Mouse (Mus musculus) left cerebral cortex, adult 2 months (tissue): Measurements from ENCODE around the gene Khdc1b. TPM values are rescaled to one million over a fixed set of nuclear protein-coding genes. Genes with fewer than 3 reads are reported as not detected.

ENCODE experiments used
- DNase-seq, 2 experiments: peaks; one replicate each; pipeline ENCODE4 v3.0.0; 2021 to 2022; ENCODE audit warnings: low spot score in 2 of 2, mixed read lengths in 1 of 2; ENCODE audit errors: extremely low spot score in 1 of 2
- H3K27ac ChIP-seq: fragments of 200-600 bp; 2 replicates; pipeline ENCODE4 v1.8.1; 2022
- H3K4me3 ChIP-seq: fragments of 200-600 bp; 2 replicates; pipeline ENCODE4 v1.8.1; 2022
- CTCF ChIP-seq: fragments of 200-600 bp; IDR thresholded peaks from 2 replicates; pipeline ENCODE4 v1.8.1; 2022; ENCODE audit warnings: antibody characterized with exemption, mild to moderate bottlenecking, moderate library complexity
- intact Hi-C: fragments of 180-260 bp; cut with DNase I; formaldehyde crosslinking; loops from one replicate; pipeline ENCODE4 v1.15.1; 2025
- total RNA-seq, 2 experiments: library from RNA; stranded (reverse); gene quantifications; 2 replicates each; pipeline ENCODE4 v1.2.3; 2021

Gene Khdc1b
- total RNA-seq, 2 experiments from 2014 or later = not detected

- H3K4me3 ChIP-seq = no peak overlapping the region
- H3K27ac ChIP-seq = no peak overlapping the region
- DNase-seq = peak in 1 of 2 experiments; percentile 42
- intact Hi-C loops = loop anchor here (10.0 kb wide), 1 partner anchor 135 kb away; no protein-coding TSS in a partner anchor
- peak; percentile 56 for TF ChIP-seq CTCF
Observed at GRCm38 (mm10) chr1:21419370-21419769, 36.0 kb downstream of the Khdc1b start.

- no peak for TF ChIP-seq CTCF
- no peak for DNase-seq
- Histone ChIP-seq H3K4me3 (no peak overlapping the region), H3K27ac (no peak overlapping the region)
- intact Hi-C loops = no loop called here
Observed at GRCm38 (mm10) chr1:21425654-21426053, 42.3 kb downstream of the Khdc1b start.

- Histone ChIP-seq H3K27ac (no peak overlapping the region), H3K4me3 (no peak overlapping the region)
- intact Hi-C loops = no loop called here
- no peak for TF ChIP-seq CTCF
- no peak for DNase-seq
Observed at GRCm38 (mm10) chr1:21428079-21428478, 44.7 kb downstream of the Khdc1b start.

- H3K4me3 ChIP-seq = no peak overlapping the region
- intact Hi-C loops = no loop called here
- DNase-seq = no peak
- TF ChIP-seq CTCF = no peak
- H3K27ac ChIP-seq = no peak overlapping the region
Observed at GRCm38 (mm10) chr1:21431666-21432065, 48.3 kb downstream of the Khdc1b start.

- H3K27ac ChIP-seq = no peak overlapping the region
- intact Hi-C loops = no loop called here
- no peak for TF ChIP-seq CTCF
- H3K4me3 ChIP-seq = no peak overlapping the region
- no peak for DNase-seq
Observed at GRCm38 (mm10) chr1:21434853-21435252, 51.5 kb downstream of the Khdc1b start.

Other genes with a start within 250 kb of the Khdc1b start
- 10 to 100 TPM; 46.6 to 47.4 TPM for gene Tmem14a, start 165.0 kb upstream of the Khdc1b start, total RNA-seq
- gene Gsta3, start 143.0 kb upstream of the Khdc1b start, total RNA-seq = 1 to 10 TPM; 1.6 to 1.7 TPM
- gene Khdc1a, start 33.9 kb upstream of the Khdc1b start, total RNA-seq = not detected
- gene Khdc1c, start 15.2 kb upstream of the Khdc1b start, total RNA-seq = not detected